Mouse (Mus musculus) 416B (cell line): ENCODE measurements at regions not wholly inside any gene's neighbourhood (a gene's known extent, or its start where the extent isn't known, plus 50 kb on each side); places are given as distances from the start of the nearest gene placed in this dataset.
A peak's percentile ranks its signal among the peaks of the same experiment; 100 is the strongest.

Experiments used
- DNase-seq: peaks from one replicate; pipeline ENCODE4 v3.0.0; 2011; ENCODE audit warnings: low read depth

- DNase-seq: no peak
Observed at GRCm38 (mm10) chr10:96499274-96499673, 117.5 kb upstream of the Btg1 start.

GRCm38 (mm10) chr10:96502090-96502728 is 114.6 kb upstream of the Btg1 start:
- DNase-seq: peak; percentile 51

- no peak for DNase-seq
Observed at GRCm38 (mm10) chr10:96502736-96503135, 114.1 kb upstream of the Btg1 start.

GRCm38 (mm10) chr10:96504340-96504739 is 112.5 kb upstream of the Btg1 start:
- no peak for DNase-seq

GRCm38 (mm10) chr10:96515164-96515922 is 101.5 kb upstream of the Btg1 start:
- DNase-seq: no peak

GRCm38 (mm10) chr10:96515923-96516258 is 100.9 kb upstream of the Btg1 start:
- no peak for DNase-seq

- DNase-seq: no peak
Observed at GRCm38 (mm10) chr10:96519411-96519810, 97.4 kb upstream of the Btg1 start.

GRCm38 (mm10) chr10:96520995-96521760 is 95.6 kb upstream of the Btg1 start:
- DNase-seq: no peak

- no peak for DNase-seq
Observed at GRCm38 (mm10) chr10:96523967-96524801, 92.6 kb upstream of the Btg1 start.

GRCm38 (mm10) chr10:96527864-96528263 is 88.9 kb upstream of the Btg1 start:
- DNase-seq: no peak

- no peak for DNase-seq
Observed at GRCm38 (mm10) chr10:96534547-96535124, 82.2 kb upstream of the Btg1 start.

GRCm38 (mm10) chr10:96535461-96535860 is 81.3 kb upstream of the Btg1 start:
- DNase-seq: no peak

- DNase-seq: no peak
Observed at GRCm38 (mm10) chr10:96540828-96541227, 76.0 kb upstream of the Btg1 start.

GRCm38 (mm10) chr10:96545312-96545711 is 71.5 kb upstream of the Btg1 start:
- no peak for DNase-seq

GRCm38 (mm10) chr10:96545761-96546388 is 70.9 kb upstream of the Btg1 start:
- DNase-seq: no peak

GRCm38 (mm10) chr10:96549651-96550050 is 67.2 kb upstream of the Btg1 start:
- no peak for DNase-seq

GRCm38 (mm10) chr10:96550266-96550665 is 66.5 kb upstream of the Btg1 start:
- DNase-seq: peak; percentile 25

- DNase-seq: no peak
Observed at GRCm38 (mm10) chr10:96557336-96557735, 59.5 kb upstream of the Btg1 start.

- DNase-seq: peak; percentile 5
Observed at GRCm38 (mm10) chr10:96565343-96565742, 51.5 kb upstream of the Btg1 start.
